Mouse (Mus musculus) small intestine, adult 2 months (tissue): ENCODE data around the gene Msx3. TPM values are rescaled to one million over a fixed set of nuclear protein-coding genes. Genes with fewer than 3 reads are reported as not detected.

Experiments used
- H3K27ac ChIP-seq: fragments of 200-500 bp; 2 replicates; pipeline ENCODE4 v1.5.1; 2012; ENCODE audit warnings: low read depth, low read length, control low read depth, inconsistent platforms; ENCODE audit not compliant: insufficient read depth
- H3K27me3 ChIP-seq: fragments of 200-500 bp; 2 replicates; pipeline ENCODE4 v1.6.1; 2012; ENCODE audit warnings: mild to moderate bottlenecking, moderate library complexity, low read length, inconsistent platforms; ENCODE audit not compliant: control insufficient read depth, insufficient read depth
- H3K36me3 ChIP-seq: fragments of 200-500 bp; 2 replicates; pipeline ENCODE4 v1.6.1; 2012; ENCODE audit warnings: mild to moderate bottlenecking, low read length, control low read depth, inconsistent platforms; ENCODE audit not compliant: control insufficient read depth, insufficient read depth
- H3K4me1 ChIP-seq: fragments of 200-500 bp; 2 replicates; pipeline ENCODE4 v1.6.1; 2012; ENCODE audit warnings: low read length, inconsistent platforms, mixed read lengths; ENCODE audit not compliant: control insufficient read depth, insufficient read depth, insufficient read length
- H3K4me3 ChIP-seq: fragments of 200-500 bp; 2 replicates; pipeline ENCODE4 v1.5.1; 2012; ENCODE audit warnings: low read depth, mild to moderate bottlenecking, control low read depth, inconsistent platforms, low read length, moderate library complexity
- CTCF ChIP-seq: fragments of 200-500 bp; IDR thresholded peaks from 2 replicates; pipeline ENCODE4 v1.5.1; 2012; ENCODE audit warnings: low read depth, mild to moderate bottlenecking, control low read depth, inconsistent platforms, low read length, moderate library complexity, mixed read lengths; ENCODE audit not compliant: insufficient replicate concordance, insufficient read length; ENCODE audit errors: extremely low read depth
- POLR2A ChIP-seq: fragments of 200-500 bp; IDR thresholded peaks from 2 replicates; pipeline ENCODE4 v1.6.1; 2012; ENCODE audit warnings: low read depth, mild to moderate bottlenecking, control low read depth, inconsistent platforms, low read length, moderate library complexity
- WGBS: fragments of 180-500 bp; shearing (Covaris S2); methylation state at CpG from one replicate; pipeline ENCODE4 v1.1.7; 2018; 5-methylcytosine and 5-hydroxymethylcytosine counted together
- polyA plus RNA-seq: library from polyadenylated mRNA; depleted of rRNA; stranded (reverse); fragments of >200 nt; gene quantifications from 2 replicates; pipeline ENCODE4 v1.2.3, GENCODE M21; 2012

Msx3 gene
- polyA plus RNA-seq, 1 experiment = not detected

DNA sequence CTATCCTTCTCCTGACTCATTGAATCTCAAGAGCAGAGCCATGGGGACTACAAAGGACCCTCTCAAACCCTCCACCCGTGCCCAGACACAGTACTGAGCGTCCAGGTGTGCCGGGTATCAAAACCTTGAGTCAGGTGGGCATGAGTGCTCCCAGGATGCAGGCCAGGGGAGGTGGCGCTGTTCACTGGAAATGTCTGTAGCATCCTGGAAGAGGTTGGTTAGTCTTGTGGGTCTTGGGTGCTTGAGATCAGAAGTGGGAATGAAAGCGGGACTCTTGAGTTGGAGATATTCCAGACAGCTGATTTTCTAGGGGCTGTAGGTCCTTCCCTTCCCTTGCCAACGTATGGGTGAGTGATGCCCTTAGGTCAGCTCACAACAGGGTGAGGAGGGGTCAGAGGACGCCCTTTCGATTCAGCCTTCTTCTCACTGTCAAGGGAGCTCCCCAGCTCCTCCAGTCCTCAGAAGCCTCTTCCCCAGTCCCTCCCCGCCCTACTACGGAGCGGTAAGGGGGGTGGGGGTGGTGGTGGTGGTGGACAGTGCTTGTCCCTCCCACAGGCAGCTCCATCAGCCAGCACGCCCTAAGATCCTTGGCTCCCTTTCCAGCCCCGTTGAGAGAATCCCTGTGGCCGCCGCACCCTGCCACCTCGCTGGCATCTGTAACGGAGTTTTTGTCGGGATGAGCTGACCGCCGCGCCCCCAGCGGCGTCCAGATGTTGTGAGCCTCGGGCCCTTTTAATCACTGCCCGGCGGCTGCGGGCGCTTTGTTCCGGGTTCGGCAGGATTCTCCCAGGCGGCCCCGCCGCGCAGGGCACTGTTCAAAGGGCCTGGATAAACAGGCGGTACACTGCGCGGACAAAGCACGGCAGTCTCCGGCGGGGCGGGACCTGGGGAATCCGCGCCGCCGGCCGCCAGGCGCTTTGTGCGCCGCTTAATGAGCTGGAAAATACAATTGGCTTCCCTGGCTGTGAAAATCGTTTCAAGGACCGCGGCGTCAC, 8.8 kb upstream of the Msx3 start:
- 6% methylated on average over 53 of the region's 53 CpGs for WGBS
- TF ChIP-seq CTCF = no peak
- TF ChIP-seq POLR2A = no peak
- no peak overlapping the region for H3K27ac ChIP-seq
- H3K4me1 ChIP-seq = peaks cover 16% of the 10 kb centered on the region
- H3K4me3 ChIP-seq = peak overlapping the region; percentile 49
- H3K36me3 ChIP-seq = no peaks in the 10 kb centered on the region
- peaks cover 31% of the 10 kb centered on the region for H3K27me3 ChIP-seq

DNA sequence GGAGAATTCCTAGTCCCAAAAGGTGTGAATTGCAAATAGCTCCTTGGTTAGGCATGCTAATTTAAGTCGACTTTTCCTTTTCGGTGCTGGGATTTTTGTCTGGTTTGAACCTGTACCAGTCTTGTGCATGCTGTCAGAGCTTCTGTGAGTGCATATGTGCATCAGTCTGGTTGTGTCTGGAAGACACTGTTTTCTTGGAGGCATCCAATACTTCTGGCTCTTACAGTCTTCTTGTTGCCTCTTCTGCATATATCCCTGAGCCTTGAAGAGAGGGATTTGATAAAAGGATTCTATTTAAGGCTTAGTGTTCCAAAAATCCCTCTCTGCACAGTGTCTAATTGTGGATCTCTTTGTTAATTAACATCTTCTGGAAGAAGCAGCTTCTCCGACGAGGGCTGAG, 5.2 kb upstream of the Msx3 start:
- peaks cover 13% of the 10 kb centered on the region for H3K4me1 ChIP-seq
- H3K27me3 ChIP-seq = peaks cover 41% of the 10 kb centered on the region
- 81% methylated on average over 4 of the region's 4 CpGs for WGBS
- H3K4me3 ChIP-seq = no peak overlapping the region
- no peak overlapping the region for H3K27ac ChIP-seq
- no peaks in the 10 kb centered on the region for H3K36me3 ChIP-seq
- TF ChIP-seq POLR2A = no peak

DNA sequence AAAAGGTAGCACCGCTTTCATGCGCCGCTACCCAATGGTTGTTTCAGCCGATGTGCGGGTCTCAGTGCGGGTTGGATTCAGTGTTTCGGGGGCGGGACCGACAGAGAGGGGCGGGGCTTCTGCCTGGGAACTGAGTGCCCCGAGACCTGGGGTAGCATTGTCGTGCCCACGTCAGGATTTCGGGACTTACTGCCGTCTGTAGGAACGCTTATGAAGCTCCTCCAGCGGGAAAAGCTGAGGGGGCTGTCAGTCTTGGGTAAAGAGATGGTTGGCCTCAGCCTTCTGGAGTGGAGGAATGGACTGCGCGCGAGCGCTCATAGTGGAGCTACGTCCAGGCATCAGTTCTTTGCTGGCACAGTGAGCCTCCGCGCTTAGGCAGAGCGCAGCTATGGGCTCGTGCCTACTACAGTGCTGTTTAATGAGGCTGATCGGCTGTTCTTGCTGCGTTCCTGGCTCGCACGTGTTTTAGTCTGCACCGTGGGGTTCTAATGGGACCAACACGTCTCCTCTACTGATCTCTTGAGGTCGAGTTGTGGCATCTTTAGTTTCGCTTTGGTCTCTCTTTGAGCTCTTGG, 313 bp upstream of the Msx3 start:
- TF ChIP-seq CTCF (no peak), POLR2A (no peak)
- H3K27me3 ChIP-seq = peaks cover 49% of the 10 kb centered on the region

DNA sequence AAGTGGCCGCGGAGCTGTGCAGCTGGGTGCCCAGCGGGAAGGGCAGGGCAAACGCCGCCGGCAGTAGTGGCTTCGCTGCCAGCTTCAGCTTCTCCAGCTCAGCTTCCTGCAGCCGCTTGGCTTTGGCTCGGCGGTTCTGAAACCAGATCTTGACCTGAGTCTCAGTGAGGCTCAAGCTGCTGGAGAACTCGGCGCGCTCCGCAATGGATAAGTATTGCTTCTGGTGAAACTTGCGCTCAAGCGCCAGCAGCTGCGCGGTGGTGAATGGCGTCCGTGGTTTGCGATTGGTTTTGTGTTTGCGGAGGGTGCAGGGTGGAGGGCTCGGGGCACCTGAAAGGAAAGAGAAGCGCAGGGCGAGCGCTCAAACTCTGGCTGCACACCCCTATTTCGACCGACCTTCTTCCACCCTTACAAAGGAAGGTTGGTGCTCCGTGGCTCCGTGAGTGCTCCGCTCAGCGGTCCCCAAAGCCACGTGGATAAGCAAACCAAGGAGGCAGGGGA, 1.0 kb downstream of the Msx3 start:
- no peak for TF ChIP-seq CTCF
- no peak for TF ChIP-seq POLR2A
- Histone ChIP-seq H3K27me3 (peaks cover 49% of the 10 kb centered on the region), H3K4me3 (peak overlapping the region; percentile 37)

More for the DNA sequence above, 313 bp upstream of the Msx3 start:
- Histone ChIP-seq H3K27ac (no peak overlapping the region), H3K4me1 (peaks cover 18% of the 10 kb centered on the region), H3K36me3 (no peaks in the 10 kb centered on the region), H3K4me3 (peak overlapping the region; percentile 63)
- WGBS = 2% methylated on average over 34 of the region's 34 CpGs

DNA sequence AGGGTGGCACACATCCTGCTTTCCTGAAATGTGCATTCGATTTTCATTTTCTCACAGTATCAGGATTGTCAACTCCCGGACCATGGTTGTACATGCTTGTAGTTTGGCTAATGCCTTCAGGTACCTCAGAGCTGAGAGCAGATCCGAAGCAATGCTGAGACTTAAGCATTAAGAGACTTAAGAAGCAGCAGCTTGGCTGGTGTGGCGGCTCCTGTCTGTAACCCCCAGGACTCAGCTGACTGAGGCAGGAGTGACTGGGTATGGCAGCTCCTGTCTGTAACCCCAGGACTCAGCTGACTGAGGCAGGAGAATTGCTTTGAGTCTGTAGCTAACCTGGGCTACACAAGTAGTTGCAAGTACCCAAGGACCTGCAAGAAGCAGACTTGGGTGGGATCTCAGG, 3.3 kb downstream of the Msx3 start:
- TF ChIP-seq CTCF (no peak), POLR2A (no peak)
- WGBS = 76% methylated on average over 4 of the region's 4 CpGs
- Histone ChIP-seq H3K36me3 (peaks cover under 1% of the 10 kb centered on the region), H3K27me3 (peaks cover 40% of the 10 kb centered on the region), H3K27ac (no peak overlapping the region), H3K4me1 (peaks cover 18% of the 10 kb centered on the region), H3K4me3 (no peak overlapping the region)

More for the DNA sequence above, 1.0 kb downstream of the Msx3 start:
- H3K36me3 ChIP-seq = no peaks in the 10 kb centered on the region
- no peak overlapping the region for H3K27ac ChIP-seq
- 1% methylated on average over 33 of the region's 33 CpGs for WGBS
- peaks cover 18% of the 10 kb centered on the region for H3K4me1 ChIP-seq

DNA sequence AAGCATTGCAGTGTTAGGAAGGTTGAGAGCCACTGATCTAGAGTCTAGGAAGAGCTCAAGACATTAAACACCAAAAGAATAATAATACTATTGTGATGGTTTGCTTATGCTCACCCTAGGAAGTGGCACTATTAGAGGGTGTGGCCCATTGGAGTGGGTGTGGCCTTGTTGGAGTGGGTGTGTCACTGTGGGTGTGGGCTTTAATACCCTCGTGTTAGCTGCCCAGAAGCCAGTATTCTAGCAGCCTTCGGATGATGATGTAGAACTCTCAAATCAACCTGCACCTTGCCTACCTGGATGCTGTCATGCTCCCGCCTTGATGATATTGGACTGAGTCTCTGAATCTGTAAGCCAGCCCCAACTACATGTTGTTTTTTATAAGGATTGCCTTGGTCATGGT, 6.2 kb downstream of the Msx3 start:
- WGBS = 49% methylated on average over 3 of the region's 3 CpGs
- Histone ChIP-seq H3K27me3 (peaks cover 13% of the 10 kb centered on the region), H3K36me3 (peaks cover 10% of the 10 kb centered on the region), H3K4me3 (no peak overlapping the region), H3K27ac (no peak overlapping the region), H3K4me1 (no peaks in the 10 kb centered on the region; the same call in 1 of the 2 replicates)
- no peak for TF ChIP-seq CTCF
- TF ChIP-seq POLR2A = no peak

DNA sequence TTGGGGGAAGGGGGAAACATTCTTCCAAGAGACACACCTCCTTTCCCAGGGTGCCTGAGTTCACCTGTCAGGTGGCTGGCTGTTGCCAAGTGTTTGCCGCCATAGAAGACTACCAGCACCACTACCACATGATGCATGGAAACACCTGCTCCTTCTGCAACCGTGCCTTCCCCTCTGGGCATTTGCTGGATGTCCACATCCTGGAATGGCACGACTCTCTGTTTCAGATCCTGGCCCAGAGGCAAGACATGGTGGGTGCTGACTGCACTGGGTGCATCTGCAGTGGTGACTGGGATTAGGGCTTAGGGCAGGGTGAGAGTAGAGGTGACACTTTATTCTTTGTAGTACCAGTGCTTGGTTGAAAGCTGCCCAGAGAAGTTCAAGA, 11.7 kb downstream of the Msx3 start:
- TF ChIP-seq POLR2A (no peak), CTCF (no peak)
- H3K27me3 ChIP-seq = no peaks in the 10 kb centered on the region
- H3K36me3 ChIP-seq = peaks cover 17% of the 10 kb centered on the region
- H3K4me1 ChIP-seq = peaks cover 10% of the 10 kb centered on the region; the same call in 1 of the 2 replicates
- no peak overlapping the region for H3K27ac ChIP-seq
- H3K4me3 ChIP-seq = peak overlapping the region; percentile 72
- 22% methylated on average over 3 of the region's 3 CpGs for WGBS
